Mouse (Mus musculus): ENCODE measurements around the gene Gm27027. TPM values are rescaled to one million over a fixed set of nuclear protein-coding genes. Genes with fewer than 3 reads are reported as not detected.

Gm27027 gene
- polyA plus RNA-seq, 1 experiment from 2014 or later, result not detected

- WGBS, result 65% methylated on average over 6 of the region's 6 CpGs
- no peak overlapping the region for H3K27ac ChIP-seq (ENCODE audit: low read depth, low read length)
Measured at GRCm38 (mm10) chr2:94024637-94025036, 28.5 kb upstream of the Gm27027 start.

DNA sequence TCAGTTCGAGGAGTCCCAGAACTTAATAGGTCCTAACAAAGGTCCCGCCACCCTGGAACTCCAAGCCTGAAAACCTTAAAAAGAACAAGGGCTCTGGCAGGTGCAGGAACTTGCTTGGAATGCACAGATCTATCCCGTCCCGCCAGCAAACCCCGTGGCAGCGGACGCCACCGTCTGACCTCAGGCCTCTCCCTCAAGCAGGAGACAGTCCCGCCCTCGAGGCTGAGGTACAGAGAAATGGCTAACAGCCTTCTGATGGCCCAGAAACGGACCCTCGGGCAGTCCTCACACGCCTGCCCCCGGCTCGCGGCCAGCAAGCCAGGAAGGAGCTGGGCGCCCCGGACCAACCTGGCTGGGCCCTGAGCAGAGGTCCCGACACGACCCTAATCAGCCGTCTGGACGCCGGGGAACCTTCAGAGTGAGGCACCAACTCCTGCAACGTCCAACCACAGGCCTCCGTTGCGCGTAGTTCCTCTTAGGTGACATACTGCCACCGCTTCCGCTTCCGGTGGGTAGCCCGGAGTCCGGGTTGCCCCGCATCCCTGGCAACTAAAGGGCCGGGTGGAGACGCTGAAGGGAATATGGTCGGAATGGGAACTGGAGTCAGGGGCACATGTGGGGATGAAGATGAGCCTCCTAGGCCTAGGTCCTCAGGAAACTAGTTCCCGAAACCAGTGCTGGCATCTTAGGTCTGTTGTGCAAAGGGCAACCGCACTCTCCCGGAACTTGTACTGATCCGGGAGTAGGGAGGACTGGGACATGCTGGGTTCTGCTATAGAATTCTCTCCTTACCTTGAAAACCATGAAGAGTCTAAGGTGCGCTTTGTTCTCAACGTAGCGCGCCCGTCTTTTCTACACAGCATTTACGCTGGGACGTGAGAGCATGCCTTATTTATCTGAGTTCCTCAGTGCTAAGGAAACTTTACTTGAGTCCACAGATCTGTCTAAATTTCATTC lies 14.5 kb upstream of the Gm27027 start, which contains the start of gene Alkbh3:
Gene Alkbh3 (minus strand): TSS at position 473 of the 957 bp plus-strand sequence.
- WGBS, result 5% methylated on average over 47 of the region's 47 CpGs
- Histone ChIP-seq H3K4me2 (replicated peaks; ENCODE audit: low read depth, low read length) (peak within 1 kb of the TSS; percentile 60), H3K27ac (ENCODE audit: low read depth, low read length) (no peak within 1 kb of the TSS)

More at GRCm38 (mm10) chr2:94024637-94025036, 28.5 kb upstream of the Gm27027 start:
- H3K9ac ChIP-seq (ENCODE audit: low read depth, low read length), result no peak overlapping the region
- no peaks in the 10 kb centered on the region for H3K36me3 ChIP-seq (ENCODE audit: control insufficient read depth, insufficient read depth, low read length)
- H3K4me1 ChIP-seq (replicated peaks; ENCODE audit: control insufficient read depth, insufficient read depth, low read length), result no peaks in the 10 kb centered on the region
- H3K4me2 ChIP-seq (replicated peaks; ENCODE audit: low read depth, low read length), result no peak overlapping the region
- no peaks in the 10 kb centered on the region for H3K9me3 ChIP-seq (ENCODE audit: control insufficient read depth, low read length)
- ATAC-seq (ENCODE audit: low FRiP score) (no peak), DNase-seq (ENCODE audit: low spot score) (no peak)
- no peak overlapping the region for H3K4me3 ChIP-seq (ENCODE audit: low read depth, low read length)
- no peaks in the 10 kb centered on the region for H3K27me3 ChIP-seq (ENCODE audit: control insufficient read depth, insufficient read depth, low read length)

DNA sequence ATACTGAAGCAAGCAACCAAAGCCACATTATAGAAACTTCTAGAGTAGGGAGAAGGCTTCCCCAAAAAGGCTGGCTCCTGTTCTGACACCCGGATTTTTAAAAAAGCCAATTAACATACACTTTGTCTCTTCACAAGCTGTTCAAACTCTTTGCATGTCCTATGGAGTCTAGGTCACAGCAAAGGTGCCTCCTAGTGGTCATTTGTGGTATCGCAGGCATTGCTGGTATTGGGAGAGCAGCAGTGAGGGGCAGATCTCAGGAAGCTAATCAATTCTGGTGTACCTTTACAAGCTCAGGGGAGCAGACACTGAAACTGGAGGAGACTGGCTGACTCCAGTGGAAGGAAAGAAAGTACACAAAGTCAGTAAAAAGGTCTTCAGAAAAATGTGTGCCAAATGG lies 6.2 kb upstream of the Gm27027 start:
- no peak overlapping the region for H3K4me2 ChIP-seq (replicated peaks; ENCODE audit: low read depth, low read length)
- H3K9ac ChIP-seq (ENCODE audit: low read depth, low read length), result no peak overlapping the region
- no peaks in the 10 kb centered on the region for H3K27me3 ChIP-seq (ENCODE audit: control insufficient read depth, insufficient read depth, low read length)
- H3K27ac ChIP-seq (ENCODE audit: low read depth, low read length), result no peak overlapping the region
- 11% methylated on average over 2 of the region's 2 CpGs for WGBS
- peak; percentile 71 for ATAC-seq (ENCODE audit: low FRiP score)
- H3K9me3 ChIP-seq (ENCODE audit: control insufficient read depth, low read length), result no peaks in the 10 kb centered on the region
- H3K36me3 ChIP-seq (ENCODE audit: control insufficient read depth, insufficient read depth, low read length), result 0 out of 2 replicates have a peak, but pooled peaks cover 6% of the 10 kb centered on the region
- H3K4me3 ChIP-seq (ENCODE audit: low read depth, low read length), result no peak overlapping the region
- DNase-seq (ENCODE audit: low spot score), result peak; percentile 93
- H3K4me1 ChIP-seq (replicated peaks; ENCODE audit: control insufficient read depth, insufficient read depth, low read length), result no peaks in the 10 kb centered on the region

More for the DNA sequence above, 14.5 kb upstream of the Gm27027 start, which contains the start of gene Alkbh3:
- Histone ChIP-seq H3K36me3 (ENCODE audit: control insufficient read depth, insufficient read depth, low read length) (no peaks in the 10 kb centered on the region), H3K27me3 (ENCODE audit: control insufficient read depth, insufficient read depth, low read length) (no peaks in the 10 kb centered on the region), H3K4me3 (ENCODE audit: low read depth, low read length) (peak within 1 kb of the TSS; percentile 77), H3K9ac (ENCODE audit: low read depth, low read length) (peak within 1 kb of the TSS; percentile 82), H3K9me3 (ENCODE audit: control insufficient read depth, low read length) (no peaks in the 10 kb centered on the region), H3K4me1 (replicated peaks; ENCODE audit: control insufficient read depth, insufficient read depth, low read length) (no peaks in the 10 kb centered on the region; the same call in 1 of the 2 replicates)
- ATAC-seq (ENCODE audit: low FRiP score), result peak; percentile 98
- DNase-seq (ENCODE audit: low spot score), result peak; percentile 97

- no peaks in the 10 kb centered on the region for H3K27me3 ChIP-seq (ENCODE audit: control insufficient read depth, insufficient read depth, low read length)
- no peak overlapping the region for H3K4me2 ChIP-seq (replicated peaks; ENCODE audit: low read depth, low read length)
- DNase-seq (ENCODE audit: low spot score) (no peak), ATAC-seq (ENCODE audit: low FRiP score) (no peak)
- no peak overlapping the region for H3K27ac ChIP-seq (ENCODE audit: low read depth, low read length)
- H3K4me1 ChIP-seq (replicated peaks; ENCODE audit: control insufficient read depth, insufficient read depth, low read length), result no peaks in the 10 kb centered on the region
- H3K4me3 ChIP-seq (ENCODE audit: low read depth, low read length), result no peak overlapping the region
- H3K36me3 ChIP-seq (ENCODE audit: control insufficient read depth, insufficient read depth, low read length), result 0 out of 2 replicates have a peak, but pooled peaks cover 6% of the 10 kb centered on the region
- WGBS, result 84% methylated on average over 4 of the region's 4 CpGs
- H3K9ac ChIP-seq (ENCODE audit: low read depth, low read length), result no peak overlapping the region
- H3K9me3 ChIP-seq (ENCODE audit: control insufficient read depth, low read length), result no peaks in the 10 kb centered on the region
Measured at GRCm38 (mm10) chr2:94001918-94002317, 5.8 kb upstream of the Gm27027 start.

DNA sequence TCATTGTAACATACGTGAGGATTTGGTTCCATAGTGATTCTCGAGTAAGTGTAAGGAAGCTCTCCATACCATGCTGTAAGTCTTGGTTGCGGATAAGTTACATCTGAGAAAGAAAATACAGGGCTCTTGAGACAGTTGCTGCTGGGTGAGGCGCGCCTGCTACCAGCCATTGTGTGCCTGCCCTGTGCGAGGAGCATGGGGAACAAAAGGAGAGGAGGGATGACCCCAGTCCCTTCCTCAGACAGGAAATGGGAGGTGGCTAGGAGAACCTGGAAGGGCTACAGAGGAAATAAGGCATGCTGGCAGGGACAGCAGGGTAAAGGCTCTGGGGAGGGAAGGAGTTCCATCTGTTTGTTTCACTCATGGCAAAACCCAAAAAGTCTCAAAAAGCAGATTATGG lies 5.3 kb upstream of the Gm27027 start:
- Histone ChIP-seq H3K9ac (ENCODE audit: low read depth, low read length) (no peak overlapping the region), H3K27me3 (ENCODE audit: control insufficient read depth, insufficient read depth, low read length) (no peaks in the 10 kb centered on the region), H3K9me3 (ENCODE audit: control insufficient read depth, low read length) (no peaks in the 10 kb centered on the region), H3K27ac (ENCODE audit: low read depth, low read length) (no peak overlapping the region), H3K4me2 (replicated peaks; ENCODE audit: low read depth, low read length) (no peak overlapping the region), H3K4me3 (ENCODE audit: low read depth, low read length) (no peak overlapping the region), H3K4me1 (replicated peaks; ENCODE audit: control insufficient read depth, insufficient read depth, low read length) (no peaks in the 10 kb centered on the region), H3K36me3 (ENCODE audit: control insufficient read depth, insufficient read depth, low read length) (0 out of 2 replicates have a peak, but pooled peaks cover 6% of the 10 kb centered on the region)
- 86% methylated on average over 6 of the region's 6 CpGs for WGBS
- no peak for DNase-seq (ENCODE audit: low spot score)
- no peak for ATAC-seq (ENCODE audit: low FRiP score)

- Histone ChIP-seq H3K27ac (ENCODE audit: low read depth, low read length) (no peak overlapping the region), H3K4me3 (ENCODE audit: low read depth, low read length) (no peak overlapping the region)
- no peak for ATAC-seq (ENCODE audit: low FRiP score)
Measured at GRCm38 (mm10) chr2:93992810-93993209, 3.3 kb downstream of the Gm27027 start.

GRCm38 (mm10) chr2:93992259-93992658 lies 3.9 kb downstream of the Gm27027 start:
- H3K27me3 ChIP-seq (ENCODE audit: control insufficient read depth, insufficient read depth, low read length), result no peaks in the 10 kb centered on the region
- peaks cover 10% of the 10 kb centered on the region; the same call in 1 of the 2 replicates for H3K36me3 ChIP-seq (ENCODE audit: control insufficient read depth, insufficient read depth, low read length)
- no peaks in the 10 kb centered on the region for H3K9me3 ChIP-seq (ENCODE audit: control insufficient read depth, low read length)
- no peak overlapping the region for H3K27ac ChIP-seq (ENCODE audit: low read depth, low read length)
- no peak overlapping the region for H3K9ac ChIP-seq (ENCODE audit: low read depth, low read length)
- H3K4me2 ChIP-seq (replicated peaks; ENCODE audit: low read depth, low read length), result no peak overlapping the region
- no peak for DNase-seq (ENCODE audit: low spot score)
- WGBS, result 39% methylated on average over 5 of the region's 5 CpGs
- H3K4me1 ChIP-seq (replicated peaks; ENCODE audit: control insufficient read depth, insufficient read depth, low read length), result no peaks in the 10 kb centered on the region
- no peak overlapping the region for H3K4me3 ChIP-seq (ENCODE audit: low read depth, low read length)
- ATAC-seq (ENCODE audit: low FRiP score), result no peak

More at GRCm38 (mm10) chr2:93992810-93993209, 3.3 kb downstream of the Gm27027 start:
- no peaks in the 10 kb centered on the region for H3K27me3 ChIP-seq (ENCODE audit: control insufficient read depth, insufficient read depth, low read length)
- no peak overlapping the region for H3K4me2 ChIP-seq (replicated peaks; ENCODE audit: low read depth, low read length)
- H3K9me3 ChIP-seq (ENCODE audit: control insufficient read depth, low read length), result no peaks in the 10 kb centered on the region
- peaks cover 10% of the 10 kb centered on the region; the same call in 1 of the 2 replicates for H3K36me3 ChIP-seq (ENCODE audit: control insufficient read depth, insufficient read depth, low read length)
- no peaks in the 10 kb centered on the region for H3K4me1 ChIP-seq (replicated peaks; ENCODE audit: control insufficient read depth, insufficient read depth, low read length)
- whole genome bisulfite sequencing, result 60% methylated on average over 3 of the region's 3 CpGs
- no peak overlapping the region for H3K9ac ChIP-seq (ENCODE audit: low read depth, low read length)
- no peak for DNase-seq (ENCODE audit: low spot score)

- ATAC-seq (ENCODE audit: low FRiP score) (no peak), DNase-seq (ENCODE audit: low spot score) (no peak)
- Histone ChIP-seq H3K4me3 (ENCODE audit: low read depth, low read length) (no peak overlapping the region), H3K27ac (ENCODE audit: low read depth, low read length) (no peak overlapping the region), H3K27me3 (ENCODE audit: control insufficient read depth, insufficient read depth, low read length) (no peaks in the 10 kb centered on the region), H3K9ac (ENCODE audit: low read depth, low read length) (no peak overlapping the region), H3K4me1 (replicated peaks; ENCODE audit: control insufficient read depth, insufficient read depth, low read length) (no peaks in the 10 kb centered on the region), H3K9me3 (ENCODE audit: control insufficient read depth, low read length) (no peaks in the 10 kb centered on the region), H3K4me2 (replicated peaks; ENCODE audit: low read depth, low read length) (no peak overlapping the region), H3K36me3 (ENCODE audit: control insufficient read depth, insufficient read depth, low read length) (peaks cover 10% of the 10 kb centered on the region; the same call in 1 of the 2 replicates)
- WGBS, result 92% methylated on average over 3 of the region's 3 CpGs
Measured at GRCm38 (mm10) chr2:93991336-93991735, 4.8 kb downstream of the Gm27027 start.
